ENCODE assay signal across 25 mouse cellular contexts in the genomic region with DNA sequence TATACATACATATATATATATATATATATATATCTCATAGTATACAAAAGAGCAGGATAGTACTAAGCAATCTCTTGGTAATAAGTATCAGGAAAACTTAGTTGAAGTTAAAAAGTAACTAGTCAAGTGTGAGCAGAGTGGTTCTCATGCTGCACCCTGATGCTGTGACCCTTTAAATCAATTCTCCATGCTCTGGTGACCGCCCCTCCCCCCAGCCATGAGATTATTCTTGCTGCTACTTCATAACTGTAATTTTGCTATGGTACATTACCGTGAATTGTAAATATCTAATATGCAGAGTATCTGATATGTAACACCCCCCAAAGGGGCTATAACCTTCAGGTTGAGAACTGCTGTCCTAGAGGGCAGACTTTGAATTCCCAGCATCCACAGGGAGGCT. TPM values are rescaled to one million over a fixed set of nuclear protein-coding genes. Genes with fewer than 3 reads are reported as not detected.
DNase-seq lines count a peak whose midpoint lies in the region; TF ChIP-seq lines count a peak whose summit lies in the region.
"Had no signal": no experiment of that assay in that cellular context is flagged by ENCODE, and none has a peak within 500 bp of the region (broad histone marks: within the 10 kb centered on the region; RNA-seq: fewer than 3 reads in every experiment).

No protein-coding gene starts in this region.

- no peaks in the 10 kb centered on the region for H3K36me3 ChIP-seq in kidney, adult 2 months (ENCODE audit: control insufficient read depth, insufficient read depth, low read length)
- H3K36me3 ChIP-seq: forebrain, embryonic 10.5 days; heart, embryonic 12.5 days; heart, embryonic 15.5 days; hindbrain, embryonic 12.5 days; hindbrain, embryonic 15.5 days had no signal

- H3K4me3 ChIP-seq in kidney, adult 2 months (ENCODE audit: insufficient read depth, low read depth, low read length), result no peak overlapping the region
- no peak overlapping the region for H3K4me3 ChIP-seq in left cerebral cortex, adult 2 months
- H3K4me3 ChIP-seq: forebrain, embryonic 10.5 days; forebrain, embryonic 13.5 days; heart, embryonic 12.5 days; heart, embryonic 15.5 days; hindbrain, embryonic 12.5 days; hindbrain, embryonic 15.5 days had no signal

- TF ChIP-seq CTCF in kidney, adult 2 months (conservative IDR thresholded peaks at IDR 0.05; ENCODE audit: insufficient read depth, insufficient read length, low read depth, low read length), result no peak
- no peak for TF ChIP-seq CTCF in left cerebral cortex, adult 2 months (IDR thresholded peaks at IDR 0.05)

- no peak for TF ChIP-seq POLR2A in kidney, adult 2 months (IDR thresholded peaks at IDR 0.05; ENCODE audit: low read depth, low read length)

- H3K27ac ChIP-seq in kidney, adult 2 months (ENCODE audit: insufficient read depth, low read depth, low read length), result no peak overlapping the region
- no peak overlapping the region for H3K27ac ChIP-seq in left cerebral cortex, adult 2 months
- H3K27ac ChIP-seq: forebrain, embryonic 10.5 days; forebrain, embryonic 13.5 days; heart, embryonic 15.5 days; hindbrain, embryonic 12.5 days; hindbrain, embryonic 15.5 days had no signal

- no peaks in the 10 kb centered on the region for H3K27me3 ChIP-seq in kidney, adult 2 months (replicated peaks; ENCODE audit: control insufficient read depth, insufficient read depth, low read length)
- H3K27me3 ChIP-seq: heart, embryonic 12.5 days; heart, embryonic 15.5 days; hindbrain, embryonic 12.5 days; hindbrain, embryonic 15.5 days had no signal

- WGBS in kidney, adult 2 months, result 55% methylated on average over 2 of the region's 2 CpGs

- H3K4me1 ChIP-seq in kidney, adult 2 months (ENCODE audit: control insufficient read depth, insufficient read depth, low read length), result no peaks in the 10 kb centered on the region
- H3K4me1 ChIP-seq: forebrain, embryonic 10.5 days; heart, embryonic 15.5 days; hindbrain, embryonic 12.5 days had no signal

- intact Hi-C loops in heart, postnatal 36 days (cut with DNase I), result no loop called here
- intact Hi-C loops in left cerebral cortex, adult 2 months (cut with DNase I), result no loop called here

- peak; percentile 46 for DNase-seq in kidney, adult 2 months
- peak; percentile 44 for DNase-seq in kidney, adult 9 months
- peak; percentile 42 for DNase-seq in kidney, postnatal 14 days
- peak; percentile 41 to 42 for DNase-seq in kidney, postnatal 4 days
- DNase-seq in cerebellum, postnatal 36 days, result no peak
- no peak for DNase-seq in heart, postnatal 36 days
- no peak for DNase-seq in left cerebral cortex, adult 2 months (ENCODE audit: extremely low spot score in 1 of 2, low spot score in 2 of 2)
- DNase-seq: adrenal gland, adult 2 months; adrenal gland, postnatal 14 days; cerebellum, adult 11-12 months; cerebellum, adult 8-10 months; cerebellum, postnatal 10 days; gastrocnemius, postnatal 10 days; gastrocnemius, postnatal 36 days; heart, postnatal 10 days had no signal

RNA-seq across cellular contexts. Expression of a gene that starts 10.1 kb away (rescaled TPM):
- polyA plus RNA-seq in kidney, adult 2 months (2012; rRNA removed), result 3.3 and 4.6 TPM in 2 replicates
- 10 to 100 TPM; 14.1 to 14.8 TPM for total RNA-seq in heart, postnatal 36 days (2021)
- total RNA-seq in left cerebral cortex, adult 2 months (2021), result 1 to 10 TPM; 6.1 to 6.5 TPM
- total RNA-seq: granulocyte monocyte progenitor cell, adult 5-6 weeks; hematopoietic stem cell, adult 5-6 weeks; MEL had no signal
- polyA plus RNA-seq: CD4-positive, CD25-positive, alpha-beta regulatory T cell, adult 4 months had no signal

RNA-seq across cellular contexts. Expression of a gene that starts 49.4 kb away (rescaled TPM):
- 45.0 and 54.2 TPM in 2 replicates for polyA plus RNA-seq in kidney, adult 2 months (2012; rRNA removed)
- total RNA-seq in heart, postnatal 36 days (2021), result 10 to 100 TPM; 15.0 to 16.5 TPM
- 10 to 100 TPM; 39.2 to 46.4 TPM for total RNA-seq in left cerebral cortex, adult 2 months (2021)

Comparison
In these comparisons a context has a peak if more than half of its experiments do, and no peak if none do; other contexts are left out.
1. DNase-seq: peak in kidney, adult 2 months (single experiment), kidney, adult 9 months (single experiment), kidney, postnatal 14 days (single experiment) and kidney, postnatal 4 days (2 of 2); none in cerebellum, postnatal 36 days (0 of 2), heart, postnatal 36 days (0 of 2) and left cerebral cortex, adult 2 months (0 of 2).